Mouse (Mus musculus) gastrocnemius, postnatal 36 days (tissue): Measurements from ENCODE around the gene Olfm2. TPM values are rescaled to one million over a fixed set of nuclear protein-coding genes. Genes with fewer than 3 reads are reported as not detected.

Experiments
- total RNA-seq, 2 experiments: library from RNA; stranded (reverse); gene quantifications; 2 replicates each; pipeline ENCODE4 v1.2.3; 2021

Olfm2 gene
- total RNA-seq, 2 experiments from 2014 or later = 0.13 TPM; not detected in 1

Other genes with a start within 250 kb of the Olfm2 start
- 10 to 100 TPM; 14.0 to 16.2 TPM for gene Zfp266, start 224.9 kb downstream of the Olfm2 start, total RNA-seq
- gene Zfp846, start 165.1 kb downstream of the Olfm2 start, total RNA-seq = 1 to 10 TPM; 2.6 to 3.0 TPM
- 100 to 1,000 TPM; 163 to 198 TPM for gene Ubl5, start 103.5 kb downstream of the Olfm2 start, total RNA-seq
- gene Fbxl12, start 101.6 kb downstream of the Olfm2 start, total RNA-seq = 1 to 10 TPM; 4.7 to 6.0 TPM
- gene Pin1, start 94.3 kb downstream of the Olfm2 start, total RNA-seq = 10 to 100 TPM; 12.6 to 13.4 TPM
- 10 to 100 TPM; 26.1 to 33.6 TPM for gene Col5a3, start 68.7 kb upstream of the Olfm2 start, total RNA-seq
- gene Rdh8, start 72.2 kb upstream of the Olfm2 start, total RNA-seq = under 1 TPM; 0.17 to 0.23 TPM
- 1 to 10 TPM; 1.7 TPM for gene A230050P20Rik, start 122.3 kb upstream of the Olfm2 start, total RNA-seq
- 1 to 10 TPM; 3.8 to 5.2 TPM for gene Angptl6, start 133.4 kb upstream of the Olfm2 start, total RNA-seq
- gene Ppan, start 141.8 kb upstream of the Olfm2 start, total RNA-seq = 1 to 10 TPM; 6.1 to 8.7 TPM
- 10 to 100 TPM; 88.8 to 96.0 TPM for gene Eif3g, start 152.3 kb upstream of the Olfm2 start, total RNA-seq
- 1 to 10 TPM; 6.0 to 7.7 TPM for gene Dnmt1, start 213.5 kb upstream of the Olfm2 start, total RNA-seq
- 1 to 10 TPM; 1.5 to 1.6 TPM for gene S1pr2, start 230.4 kb upstream of the Olfm2 start, total RNA-seq